Mouse (Mus musculus) liver, embryonic 14.5 days (tissue): ENCODE results near the gene Dctd. TPM values are rescaled to one million over a fixed set of nuclear protein-coding genes. Genes with fewer than 3 reads are reported as not detected.

Source experiments
- ATAC-seq: fragments of 200-750 bp; cut with Nextera tagmentation; 2 replicates; pipeline ENCODE4 v1.8.0; 2017; ENCODE audit warnings: moderate number of reproducible peaks, mild to moderate bottlenecking, moderate library complexity; ENCODE audit not compliant: insufficient read depth
- DNase-seq, 3 experiments: peaks; one replicate each; pipeline ENCODE4 v3.0.0-alpha.2; 2012 to 2013; ENCODE audit warnings: low read depth in 3 of 3, low spot score in 3 of 3
- H3K27ac ChIP-seq: fragments of 300-500 bp; sonication (generic); 2 replicates; pipeline ENCODE4 v1.5.1; 2014; ENCODE audit warnings: moderate library complexity, mild to moderate bottlenecking, control low read depth, inconsistent platforms
- H3K27me3 ChIP-seq: fragments of 300-500 bp; sonication (generic); 2 replicates; pipeline ENCODE4 v1.6.1; 2014; ENCODE audit warnings: mild to moderate bottlenecking, low read length, moderate library complexity; ENCODE audit not compliant: control insufficient read depth, insufficient read depth
- H3K36me3 ChIP-seq: fragments of 300-500 bp; sonication (generic); replicated peaks from 2 replicates; pipeline ENCODE4 v1.6.1; 2014; ENCODE audit warnings: low read depth; ENCODE audit not compliant: control insufficient read depth, insufficient read depth
- H3K4me1 ChIP-seq, 2 experiments: fragments of 200-500 bp in 1 of 2; fragments of 300-500 bp in 1 of 2; sonication (generic) in 1 of 2; replicated peaks; 2 replicates each; pipeline ENCODE4 v1.6.1; 2012 to 2014; ENCODE audit warnings: antibody characterized with exemption in 1 of 2, inconsistent platforms in 1 of 2, low read length in 1 of 2; ENCODE audit not compliant: control insufficient read depth in 2 of 2, insufficient read depth in 2 of 2
- H3K4me2 ChIP-seq: fragments of 300-500 bp; sonication (generic); 2 replicates; pipeline ENCODE4 v1.6.1; 2014; ENCODE audit warnings: low read depth, mild to moderate bottlenecking, control low read depth, moderate library complexity
- H3K4me3 ChIP-seq, 2 experiments: fragments of 200-500 bp in 1 of 2; fragments of 300-500 bp in 1 of 2; sonication (generic) in 1 of 2; 2 replicates each; pipeline ENCODE4 v1.5.1; 2012 to 2014; ENCODE audit warnings: low read depth in 2 of 2, low read length in 2 of 2, mild to moderate bottlenecking in 2 of 2, control low read depth in 1 of 2, inconsistent platforms in 1 of 2, moderate library complexity in 1 of 2; ENCODE audit not compliant: insufficient read depth in 1 of 2
- H3K9ac ChIP-seq: fragments of 300-500 bp; sonication (generic); replicated peaks from 2 replicates; pipeline ENCODE4 v1.6.1; 2014; ENCODE audit warnings: mild to moderate bottlenecking, control low read depth, moderate library complexity
- H3K9me3 ChIP-seq: fragments of 300-500 bp; sonication (generic); 2 replicates; pipeline ENCODE4 v1.6.1; 2016; ENCODE audit warnings: low read length, mixed read lengths; ENCODE audit not compliant: control insufficient read depth
- CTCF ChIP-seq: IDR thresholded peaks from 2 replicates; pipeline ENCODE4 v1.5.1; 2016; ENCODE audit warnings: antibody characterized with exemption, low read depth, control low read depth
- EP300 ChIP-seq: IDR thresholded peaks from 2 replicates; pipeline ENCODE4 v1.6.1; 2016; ENCODE audit warnings: antibody characterized with exemption, low read depth
- WGBS: fragments of 180-500 bp; shearing (Covaris S2); extraction: QIAGEN DNeasy Blood & Tissue Kit; methylation state at CpG from one replicate; pipeline ENCODE4 v1.1.7; 2014; ENCODE audit not compliant: insufficient replicate concordance; 5-methylcytosine and 5-hydroxymethylcytosine counted together
- polyA plus RNA-seq, 2 experiments: library from polyadenylated mRNA; depleted of rRNA in 1 of 2; stranded (reverse) in 1 of 2; unstranded in 1 of 2; fragments of >200 nt; fragmentation: Nextera tagmentation in 1 of 2; extraction: Ambion mirVana in 1 of 2; gene quantifications; 2 replicates each; pipeline versions ENCODE4 v1.2.1 to v1.2.3; 2012 to 2014

Gene Dctd
- polyA plus RNA-seq, 2 experiments, result 7.5 to 13.3 TPM

DNA sequence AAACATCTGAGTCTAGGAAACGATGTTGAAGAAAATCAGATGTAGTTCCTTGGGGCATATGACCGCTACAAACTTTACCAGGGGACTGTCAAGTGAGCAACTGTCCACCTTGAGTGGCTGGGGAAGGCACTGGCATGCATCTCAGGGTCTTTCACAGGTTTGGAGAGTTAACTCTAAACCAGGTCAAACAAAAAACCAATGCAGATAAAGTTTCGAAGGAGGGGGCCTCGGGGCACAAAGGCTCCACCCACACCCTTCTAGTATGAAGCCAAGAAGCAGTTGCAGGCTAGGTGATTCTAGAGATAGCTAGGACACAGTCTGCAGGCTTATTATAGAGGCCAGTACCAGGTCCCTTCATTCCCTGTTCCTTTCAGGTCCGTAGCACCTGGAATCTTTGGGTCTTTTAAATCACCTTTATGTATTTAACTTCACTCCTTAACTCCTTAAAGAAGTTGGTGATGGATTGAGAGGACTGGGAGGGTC is 10.5 kb downstream of the Dctd start:
- peak overlapping the region; percentile 72 to 75 for H3K4me3 ChIP-seq
- H3K4me1 ChIP-seq, result peaks cover 0 to 10% of the 10 kb centered on the region in 2 experiments; a peak in 2 of 4 replicates
- H3K9me3 ChIP-seq, result no peaks in the 10 kb centered on the region
- H3K27me3 ChIP-seq, result no peaks in the 10 kb centered on the region
- H3K4me2 ChIP-seq, result peak overlapping the region; percentile 69
- 29% methylated on average over 5 of the region's 5 CpGs for WGBS
- peak overlapping the region; percentile 56; the same call in 1 of the 2 replicates for H3K9ac ChIP-seq
- DNase-seq, result peak in 2 of 3 experiments; percentile 1 to 30
- ATAC-seq, result peak; percentile 68
- no peaks in the 10 kb centered on the region for H3K36me3 ChIP-seq
- no peak overlapping the region for H3K27ac ChIP-seq
- no peak for TF ChIP-seq CTCF
- no peak for TF ChIP-seq EP300

DNA sequence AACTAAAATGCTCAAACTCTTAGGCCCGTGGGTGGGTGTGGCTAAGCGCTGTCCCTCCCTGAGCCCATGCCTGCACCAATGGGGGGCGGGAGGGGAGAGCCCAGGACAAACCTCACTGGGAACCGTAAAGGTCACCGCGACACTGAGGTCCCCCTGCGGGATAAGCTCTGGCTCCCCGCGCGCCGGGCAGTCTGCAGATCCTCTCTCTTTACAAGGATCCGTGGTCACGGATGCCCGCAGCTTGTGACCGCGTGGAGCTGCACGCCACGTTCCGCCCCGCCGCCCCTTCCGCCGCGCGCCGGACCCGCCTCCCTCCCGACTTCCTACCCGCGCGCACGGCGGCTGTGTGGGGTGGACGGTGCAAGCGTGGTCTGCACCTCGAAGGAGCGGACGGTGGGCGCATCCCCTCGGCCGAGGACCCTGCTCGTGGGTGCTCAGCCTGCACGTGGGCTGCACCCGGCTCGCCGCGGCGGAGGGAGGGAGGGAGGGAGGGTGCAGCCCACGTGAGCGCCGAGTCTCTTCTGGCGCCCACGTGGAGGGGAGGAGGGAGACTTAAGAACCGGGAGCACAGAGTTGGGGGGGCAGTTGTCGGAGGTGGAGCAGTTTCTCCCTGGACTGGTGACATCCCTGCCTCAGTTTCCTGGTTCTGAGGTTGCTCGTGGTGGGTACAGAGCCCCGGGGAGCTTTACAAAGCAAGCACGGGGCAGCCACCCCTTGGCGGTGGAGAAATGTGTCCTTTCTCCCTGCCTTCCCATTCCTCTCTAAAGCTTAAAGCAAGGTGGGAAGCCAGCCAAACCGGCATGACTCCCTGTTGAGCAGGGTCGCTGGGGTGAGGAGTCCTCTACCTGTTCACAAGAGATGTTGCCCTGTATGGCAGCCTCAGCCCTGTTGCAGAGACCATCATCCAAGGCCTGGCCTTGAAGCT is 11.2 kb downstream of the Dctd start:
- Histone ChIP-seq H3K4me3 (peak overlapping the region; percentile 72 to 75), H3K9ac (peak overlapping the region; percentile 56), H3K4me2 (peak overlapping the region; percentile 69), H3K4me1 (peaks cover 0 to 10% of the 10 kb centered on the region in 2 experiments; a peak in 2 of 4 replicates), H3K27me3 (no peaks in the 10 kb centered on the region), H3K27ac (no peak overlapping the region), H3K9me3 (no peaks in the 10 kb centered on the region), H3K36me3 (no peaks in the 10 kb centered on the region)
- ATAC-seq, result peak; percentile 92
- under 1% methylated on average over 58 of the region's 61 CpGs for WGBS
- TF ChIP-seq EP300 (no peak), CTCF (no peak)
- peak; percentile 17 to 44 (median 42) for DNase-seq

DNA sequence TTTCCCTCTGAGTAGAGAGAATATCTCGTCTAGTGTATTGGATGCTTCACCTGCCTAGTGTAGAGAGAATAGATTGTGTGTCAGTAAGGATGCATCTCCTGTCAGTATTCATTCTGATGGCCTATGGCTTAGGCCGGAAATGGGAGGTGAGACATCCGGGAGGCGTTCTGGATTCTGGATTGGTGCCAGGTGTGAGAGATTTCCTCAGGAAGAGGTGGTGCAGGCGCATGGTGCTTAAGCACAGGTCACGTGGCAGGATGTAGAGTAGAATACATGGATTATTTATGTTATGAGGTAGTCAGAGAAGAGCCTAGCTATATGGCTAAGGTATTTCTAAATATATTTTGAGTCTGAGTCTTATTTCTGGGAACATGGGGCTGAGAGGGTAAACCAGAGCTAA is 15.7 kb downstream of the Dctd start:
- Histone ChIP-seq H3K27ac (no peak overlapping the region), H3K4me1 (peaks cover 0 to 5% of the 10 kb centered on the region in 2 experiments; a peak in 2 of 4 replicates), H3K9ac (no peak overlapping the region), H3K4me2 (no peak overlapping the region), H3K4me3 (no peak overlapping the region), H3K27me3 (no peaks in the 10 kb centered on the region), H3K9me3 (no peaks in the 10 kb centered on the region), H3K36me3 (peaks cover 2% of the 10 kb centered on the region)
- no peak for TF ChIP-seq EP300
- no peak for DNase-seq
- no peak for ATAC-seq
- WGBS, result 75% methylated on average over 6 of the region's 6 CpGs

DNA sequence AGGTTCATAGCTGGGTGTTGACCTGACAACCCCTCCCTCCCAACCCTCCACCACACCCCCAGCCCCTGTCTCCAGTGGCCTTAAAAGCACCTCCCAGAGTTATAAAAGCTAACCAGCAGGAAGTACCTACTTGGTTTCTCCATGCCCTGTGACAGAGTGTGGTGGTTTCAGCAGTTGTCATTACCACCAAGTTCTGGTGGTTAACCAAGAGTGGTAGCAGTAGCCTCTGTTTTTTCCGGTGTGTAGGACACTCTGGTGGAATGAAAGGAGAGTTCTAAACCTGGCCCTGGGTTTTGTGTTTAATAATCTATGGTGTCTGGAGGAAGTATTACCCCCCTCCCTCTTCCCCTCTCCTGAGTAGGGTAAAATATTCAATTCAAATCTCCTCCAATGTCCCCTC is 24.1 kb downstream of the Dctd start:
- no peak for ATAC-seq
- H3K9ac ChIP-seq, result no peak overlapping the region
- no peak for DNase-seq
- H3K4me2 ChIP-seq, result no peak overlapping the region
- H3K27me3 ChIP-seq, result no peaks in the 10 kb centered on the region
- no peaks in the 10 kb centered on the region for H3K4me1 ChIP-seq
- no peaks in the 10 kb centered on the region for H3K9me3 ChIP-seq
- no peak overlapping the region for H3K27ac ChIP-seq
- 84% methylated on average over 1 of the region's 1 CpGs for WGBS
- H3K4me3 ChIP-seq, result no peak overlapping the region
- H3K36me3 ChIP-seq, result no peaks in the 10 kb centered on the region
- TF ChIP-seq CTCF, result no peak
- TF ChIP-seq EP300, result no peak

DNA sequence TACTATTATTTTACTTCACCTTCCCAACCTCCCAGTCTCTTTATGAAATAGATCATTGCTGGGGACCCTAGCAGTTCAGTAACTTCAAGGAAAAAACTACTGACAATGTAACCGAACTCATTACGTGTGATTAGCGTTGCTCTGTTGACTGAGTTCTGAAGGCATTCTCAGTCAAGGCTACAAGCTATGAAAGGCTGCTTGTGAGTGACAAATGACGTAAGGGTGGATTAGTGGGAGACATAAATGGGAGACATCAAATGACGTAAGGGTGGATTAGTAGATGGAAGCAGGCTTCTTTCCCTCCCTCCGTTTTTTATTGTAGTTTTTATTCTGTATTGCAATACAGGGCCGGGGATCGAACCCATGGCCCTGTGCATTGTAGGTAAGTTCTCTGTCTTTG is 26.0 kb downstream of the Dctd start:
- no peak for ATAC-seq
- Histone ChIP-seq H3K4me2 (no peak overlapping the region), H3K27me3 (no peaks in the 10 kb centered on the region), H3K36me3 (no peaks in the 10 kb centered on the region), H3K4me1 (no peaks in the 10 kb centered on the region), H3K27ac (no peak overlapping the region), H3K9me3 (no peaks in the 10 kb centered on the region), H3K4me3 (no peak overlapping the region), H3K9ac (no peak overlapping the region)
- DNase-seq, result no peak
- TF ChIP-seq CTCF (no peak), EP300 (no peak)
- WGBS, result 77% methylated on average over 8 of the region's 8 CpGs
